Mouse (Mus musculus) neural tube, embryonic 10.5 days (tissue): ENCODE results near the gene Rhag.

Experiments used
- DNase-seq: peaks from one replicate; pipeline ENCODE4 v3.0.0-alpha.2; 2017; ENCODE audit warnings: low spot score; ENCODE audit errors: extremely low spot score

Gene Rhag

GRCm38 (mm10) chr17:40874701-40875100, 63.8 kb downstream of the Rhag start:
- no peak for DNase-seq

GRCm38 (mm10) chr17:40875568-40875967, 64.6 kb downstream of the Rhag start:
- no peak for DNase-seq

GRCm38 (mm10) chr17:40877741-40878140, 66.8 kb downstream of the Rhag start:
- DNase-seq, result no peak

GRCm38 (mm10) chr17:40879528-40879923, 68.6 kb downstream of the Rhag start:
- DNase-seq, result no peak

GRCm38 (mm10) chr17:40879924-40880691, 69.2 kb downstream of the Rhag start, which contains the start of gene 9130008F23Rik:
Gene 9130008F23Rik (minus strand): TSS chr17:40880559.
- peak; percentile 67 for DNase-seq

- DNase-seq, result no peak
Measured at GRCm38 (mm10) chr17:40882172-40882571, 71.2 kb downstream of the Rhag start.

- no peak for DNase-seq
Measured at GRCm38 (mm10) chr17:40885155-40885554, 74.2 kb downstream of the Rhag start.

GRCm38 (mm10) chr17:40887849-40888536, 77.1 kb downstream of the Rhag start:
- DNase-seq, result no peak
